Comparison of ENCODE assay signal across 8 mouse cellular contexts in the genomic region with DNA sequence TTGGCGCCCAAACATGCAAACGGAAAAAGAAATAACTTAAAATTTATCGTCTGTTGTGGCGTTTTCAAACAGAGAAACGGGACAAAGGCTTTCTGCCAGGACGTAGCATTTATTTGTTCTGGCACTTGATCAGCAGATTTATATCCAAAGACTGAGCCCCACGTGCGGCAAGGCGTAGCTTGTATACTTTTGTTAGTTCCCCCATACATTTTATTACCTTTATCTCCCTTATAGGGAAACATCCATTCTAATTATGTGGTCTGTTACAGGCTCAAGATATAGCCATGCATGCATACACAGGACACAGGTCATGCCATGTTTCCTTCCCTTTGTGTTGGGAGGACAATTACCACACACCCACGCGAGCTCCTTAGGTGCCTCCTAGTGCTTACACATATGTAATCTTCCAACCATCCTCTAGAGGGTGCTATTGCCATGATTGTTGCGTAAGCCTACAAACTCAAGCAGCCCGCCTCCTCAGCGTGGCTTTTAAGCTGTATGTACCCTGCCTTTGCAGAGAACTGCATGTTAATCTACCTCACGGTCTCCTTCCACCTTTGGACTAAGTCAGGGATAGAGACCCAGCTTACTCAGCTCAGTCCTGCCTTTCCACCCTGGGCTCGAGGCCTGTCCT. TPM values are rescaled to one million over a fixed set of nuclear protein-coding genes. Genes with fewer than 3 reads are reported as not detected.
DNase-seq lines count a peak whose midpoint lies in the region; ATAC-seq and TF ChIP-seq lines count a peak whose summit lies in the region.

No protein-coding gene starts in this region.

- no peaks in the 10 kb centered on the region for H3K9me3 ChIP-seq in embryonic facial prominence, embryonic 14.5 days (ENCODE audit: control insufficient read depth, low read length)
- H3K9me3 ChIP-seq in heart, embryonic 11.5 days (replicated peaks; ENCODE audit: control insufficient read depth, low read length): no peaks in the 10 kb centered on the region
- no peaks in the 10 kb centered on the region for H3K9me3 ChIP-seq in kidney, embryonic 16.5 days (ENCODE audit: low read length)
- H3K9me3 ChIP-seq in limb, embryonic 15.5 days: no peaks in the 10 kb centered on the region
- H3K9me3 ChIP-seq in midbrain, postnatal 0 days (ENCODE audit: low read length): no peaks in the 10 kb centered on the region

- DNase-seq in adrenal gland, postnatal 25 days: peak; percentile 31
- peak; percentile 94 for DNase-seq in embryonic facial prominence, embryonic 14.5 days (ENCODE audit: low spot score)
- peak; percentile 92 for DNase-seq in midbrain, postnatal 0 days (ENCODE audit: low spot score)
- DNase-seq in splenic B cell, adult 2 months (ENCODE audit: low read depth, low spot score): peak; percentile 91

- H3ac ChIP-seq in C2C12 (ENCODE audit: control insufficient read depth, insufficient read length, low read depth): no peak overlapping the region

- H3K27ac ChIP-seq in embryonic facial prominence, embryonic 14.5 days (replicated peaks; ENCODE audit: low read depth, low read length): no peak overlapping the region
- no peak overlapping the region for H3K27ac ChIP-seq in heart, embryonic 11.5 days (ENCODE audit: low read depth, low read length)
- H3K27ac ChIP-seq in kidney, embryonic 16.5 days (ENCODE audit: low read length): no peak overlapping the region
- no peak overlapping the region for H3K27ac ChIP-seq in limb, embryonic 15.5 days
- no peak overlapping the region for H3K27ac ChIP-seq in midbrain, postnatal 0 days (ENCODE audit: low read depth, low read length)

- no peaks in the 10 kb centered on the region for H3K79me3 ChIP-seq in C2C12 (ENCODE audit: low read depth)

- no peaks in the 10 kb centered on the region for H3K4me1 ChIP-seq in embryonic facial prominence, embryonic 14.5 days (ENCODE audit: control insufficient read depth, insufficient read depth, low read length)
- peaks cover 3% of the 10 kb centered on the region; the same call in 1 of the 2 replicates for H3K4me1 ChIP-seq in heart, embryonic 11.5 days (ENCODE audit: control insufficient read depth, insufficient read depth, low read length)
- H3K4me1 ChIP-seq in kidney, embryonic 16.5 days (ENCODE audit: insufficient read depth, low read length): peaks cover 3% of the 10 kb centered on the region; the same call in 1 of the 2 replicates
- peaks cover 14% of the 10 kb centered on the region; the same call in 1 of the 2 replicates for H3K4me1 ChIP-seq in limb, embryonic 15.5 days
- no peaks in the 10 kb centered on the region for H3K4me1 ChIP-seq in midbrain, postnatal 0 days (ENCODE audit: insufficient read depth, low read length)

- no peaks in the 10 kb centered on the region for H3K36me3 ChIP-seq in C2C12 (ENCODE audit: control insufficient read depth, insufficient read depth)
- no peaks in the 10 kb centered on the region for H3K36me3 ChIP-seq in embryonic facial prominence, embryonic 14.5 days (ENCODE audit: control insufficient read depth, insufficient read depth, low read length)
- no peaks in the 10 kb centered on the region for H3K36me3 ChIP-seq in heart, embryonic 11.5 days (ENCODE audit: control insufficient read depth, insufficient read depth, low read length)
- no peaks in the 10 kb centered on the region for H3K36me3 ChIP-seq in kidney, embryonic 16.5 days (ENCODE audit: insufficient read depth, low read length)
- H3K36me3 ChIP-seq in limb, embryonic 15.5 days: no peaks in the 10 kb centered on the region
- no peaks in the 10 kb centered on the region for H3K36me3 ChIP-seq in midbrain, postnatal 0 days (ENCODE audit: insufficient read depth, low read length)
- no peaks in the 10 kb centered on the region; the same call in 1 of the 2 replicates for H3K36me3 ChIP-seq in splenic B cell, adult 2 months (ENCODE audit: control insufficient read depth, insufficient read depth, low read length, poor library complexity, severe bottlenecking)

- no peak overlapping the region for H3K4me3 ChIP-seq in C2C12 (ENCODE audit: insufficient read depth, poor library complexity, severe bottlenecking)
- H3K4me3 ChIP-seq in embryonic facial prominence, embryonic 14.5 days (ENCODE audit: low read depth, low read length): no peak overlapping the region
- H3K4me3 ChIP-seq in heart, embryonic 11.5 days (ENCODE audit: low read depth, low read length): no peak overlapping the region
- H3K4me3 ChIP-seq in kidney, embryonic 16.5 days (ENCODE audit: low read length): peak overlapping the region; percentile 10
- no peak overlapping the region for H3K4me3 ChIP-seq in limb, embryonic 15.5 days
- H3K4me3 ChIP-seq in midbrain, postnatal 0 days (ENCODE audit: low read depth, low read length): no peak overlapping the region

- peak; percentile 79 for TF ChIP-seq CTCF in C2C12 (IDR thresholded peaks at IDR 0.05; ENCODE audit: control insufficient read depth, insufficient read depth, insufficient read length)
- TF ChIP-seq CTCF in midbrain, postnatal 0 days (IDR thresholded peaks at IDR 0.05): peak; percentile 91

- H3K9ac ChIP-seq in embryonic facial prominence, embryonic 14.5 days (ENCODE audit: low read depth, low read length): no peak overlapping the region
- H3K9ac ChIP-seq in heart, embryonic 11.5 days (ENCODE audit: low read depth, low read length): no peak overlapping the region
- no peak overlapping the region for H3K9ac ChIP-seq in kidney, embryonic 16.5 days (replicated peaks; ENCODE audit: low read length)
- no peak overlapping the region for H3K9ac ChIP-seq in limb, embryonic 15.5 days
- H3K9ac ChIP-seq in midbrain, postnatal 0 days (replicated peaks; ENCODE audit: low read length, poor library complexity, severe bottlenecking): no peak overlapping the region

- WGBS in embryonic facial prominence, embryonic 14.5 days: 28% methylated on average over 16 of the region's 16 CpGs
- WGBS in heart, embryonic 11.5 days (ENCODE audit: insufficient replicate concordance): 31% methylated on average over 16 of the region's 16 CpGs
- 18% methylated on average over 16 of the region's 16 CpGs for whole genome bisulfite sequencing in kidney, embryonic 16.5 days
- 17% methylated on average over 16 of the region's 16 CpGs for WGBS in limb, embryonic 15.5 days
- 37% methylated on average over 16 of the region's 16 CpGs for WGBS in midbrain, postnatal 0 days

- peak; percentile 71 for ATAC-seq in embryonic facial prominence, embryonic 14.5 days (ENCODE audit: low read depth)
- ATAC-seq in heart, embryonic 11.5 days (replicated peaks; ENCODE audit: insufficient number of reproducible peaks, low FRiP score, low TSS enrichment): peak; percentile 36; the same call in 1 of the 2 replicates
- peak; percentile 75 for ATAC-seq in kidney, embryonic 16.5 days (ENCODE audit: low FRiP score, low TSS enrichment)
- ATAC-seq in limb, embryonic 15.5 days (ENCODE audit: insufficient number of reproducible peaks, low FRiP score, low TSS enrichment, low read depth): peak; percentile 28; the same call in 1 of the 2 replicates
- ATAC-seq in midbrain, postnatal 0 days (ENCODE audit: low FRiP score): peak; percentile 66

- peak overlapping the region; percentile 42 for H3K4me2 ChIP-seq in embryonic facial prominence, embryonic 14.5 days (ENCODE audit: low read depth, low read length)
- H3K4me2 ChIP-seq in heart, embryonic 11.5 days: peak overlapping the region; percentile 39
- peak overlapping the region; percentile 38 for H3K4me2 ChIP-seq in kidney, embryonic 16.5 days (replicated peaks; ENCODE audit: low read depth, low read length)
- peak overlapping the region; percentile 25; the same call in 1 of the 2 replicates for H3K4me2 ChIP-seq in limb, embryonic 15.5 days
- 0 out of 2 replicates have a peak overlapping the region, but pooled peaks have one; percentile 33 for H3K4me2 ChIP-seq in midbrain, postnatal 0 days (ENCODE audit: low read depth, low read length, poor library complexity, severe bottlenecking)

- no peaks in the 10 kb centered on the region for H3K79me2 ChIP-seq in C2C12 (ENCODE audit: control insufficient read depth, insufficient read depth)

- H3K27me3 ChIP-seq in C2C12 (ENCODE audit: control insufficient read depth, insufficient read depth, insufficient read length): no peaks in the 10 kb centered on the region
- H3K27me3 ChIP-seq in embryonic facial prominence, embryonic 14.5 days (replicated peaks; ENCODE audit: control insufficient read depth, insufficient read depth, low read length): no peaks in the 10 kb centered on the region
- H3K27me3 ChIP-seq in heart, embryonic 11.5 days (ENCODE audit: control insufficient read depth, insufficient read depth, low read length): peaks cover 2% of the 10 kb centered on the region; the same call in 1 of the 2 replicates
- H3K27me3 ChIP-seq in kidney, embryonic 16.5 days (ENCODE audit: insufficient read depth, low read length): peaks cover 2% of the 10 kb centered on the region; the same call in 1 of the 2 replicates
- no peaks in the 10 kb centered on the region for H3K27me3 ChIP-seq in limb, embryonic 15.5 days
- H3K27me3 ChIP-seq in midbrain, postnatal 0 days (ENCODE audit: insufficient read depth, low read length): no peaks in the 10 kb centered on the region
- H3K27me3 ChIP-seq in splenic B cell, adult 2 months (ENCODE audit: control insufficient read depth, insufficient read depth, low read length, poor library complexity, severe bottlenecking): no peaks in the 10 kb centered on the region

RNA-seq across cellular contexts. Expression of gene Plek2, which starts 12.4 kb away (rescaled TPM):
- polyA plus RNA-seq in C2C12 (2012; fragmentation: generic; extraction: Trizol): 2.4 TPM
- not detected in 2 replicates for total RNA-seq in adrenal gland, postnatal 25 days (2021)
- 5.9 and 6.6 TPM in 2 replicates for polyA plus RNA-seq in embryonic facial prominence, embryonic 14.5 days (2014; fragmentation: Nextera tagmentation; extraction: Ambion mirVana)
- polyA plus RNA-seq in heart, embryonic 11.5 days (2014; fragmentation: Nextera tagmentation; extraction: Ambion mirVana): 10.6 and 13.1 TPM in 2 replicates
- 4.0 and 4.7 TPM in 2 replicates for polyA plus RNA-seq in kidney, embryonic 16.5 days (2015; fragmentation: Nextera tagmentation; extraction: Ambion mirVana)
- polyA plus RNA-seq in limb, embryonic 15.5 days (2015; fragmentation: Nextera tagmentation; extraction: Ambion mirVana): 7.3 and 8.7 TPM in 2 replicates
- total RNA-seq in midbrain, postnatal 0 days (2014; rRNA removed): 2.0 and 3.8 TPM in 2 replicates
- 3.2 and 4.0 TPM in 2 replicates for polyA plus RNA-seq in midbrain, postnatal 0 days (2015; fragmentation: Nextera tagmentation; extraction: Ambion mirVana)

RNA-seq across cellular contexts. Expression of gene Eif2s1, which starts 57.6 kb away (rescaled TPM):
- 63.0 TPM for polyA plus RNA-seq in C2C12 (2012; fragmentation: generic; extraction: Trizol)
- total RNA-seq in adrenal gland, postnatal 25 days (2021): 88.3 and 95.0 TPM in 2 replicates
- polyA plus RNA-seq in embryonic facial prominence, embryonic 14.5 days (2014; fragmentation: Nextera tagmentation; extraction: Ambion mirVana): 184 and 201 TPM in 2 replicates
- polyA plus RNA-seq in heart, embryonic 11.5 days (2014; fragmentation: Nextera tagmentation; extraction: Ambion mirVana): 185 and 205 TPM in 2 replicates
- 209 and 236 TPM in 2 replicates for polyA plus RNA-seq in kidney, embryonic 16.5 days (2015; fragmentation: Nextera tagmentation; extraction: Ambion mirVana)
- 187 and 190 TPM in 2 replicates for polyA plus RNA-seq in limb, embryonic 15.5 days (2015; fragmentation: Nextera tagmentation; extraction: Ambion mirVana)
- 35.1 and 47.0 TPM in 2 replicates for total RNA-seq in midbrain, postnatal 0 days (2014; rRNA removed)
- polyA plus RNA-seq in midbrain, postnatal 0 days (2015; fragmentation: Nextera tagmentation; extraction: Ambion mirVana): 80.5 and 86.3 TPM in 2 replicates

RNA-seq across cellular contexts. Expression of gene Atp6v1d, which starts 57.8 kb away (rescaled TPM):
- 32.8 TPM for polyA plus RNA-seq in C2C12 (2012; fragmentation: generic; extraction: Trizol)
- 71.8 and 76.4 TPM in 2 replicates for total RNA-seq in adrenal gland, postnatal 25 days (2021)
- 62.2 and 69.5 TPM in 2 replicates for polyA plus RNA-seq in embryonic facial prominence, embryonic 14.5 days (2014; fragmentation: Nextera tagmentation; extraction: Ambion mirVana)
- 94.7 and 108 TPM in 2 replicates for polyA plus RNA-seq in heart, embryonic 11.5 days (2014; fragmentation: Nextera tagmentation; extraction: Ambion mirVana)
- polyA plus RNA-seq in kidney, embryonic 16.5 days (2015; fragmentation: Nextera tagmentation; extraction: Ambion mirVana): 66.1 and 69.7 TPM in 2 replicates
- 63.8 and 66.9 TPM in 2 replicates for polyA plus RNA-seq in limb, embryonic 15.5 days (2015; fragmentation: Nextera tagmentation; extraction: Ambion mirVana)
- total RNA-seq in midbrain, postnatal 0 days (2014; rRNA removed): 48.1 and 86.9 TPM in 2 replicates
- 197 TPM in 2 replicates for polyA plus RNA-seq in midbrain, postnatal 0 days (2015; fragmentation: Nextera tagmentation; extraction: Ambion mirVana)

Comparison
In these comparisons a context has a peak if more than half of its experiments do, and no peak if none do; other contexts are left out.
1. DNase-seq: peak in every context shown above with its lines; median percentile 94 in embryonic facial prominence, embryonic 14.5 days; 92 in midbrain, postnatal 0 days; 91 in splenic B cell, adult 2 months; 31 in adrenal gland, postnatal 25 days.